Mouse (Mus musculus) frontal cortex, postnatal 25 days (tissue): ENCODE data around the gene Cyp2d11.
"Not testable (repeated sequence)": the region's sequence is repeated elsewhere in the genome, so short reads cannot be mapped to it uniquely, and the experiment has no call there.

Experiments used
- DNase-seq, 2 experiments: peaks; one replicate each; pipeline ENCODE4 v3.0.0; 2022; ENCODE audit warnings: low spot score in 2 of 2

Cyp2d11 gene

DNA sequence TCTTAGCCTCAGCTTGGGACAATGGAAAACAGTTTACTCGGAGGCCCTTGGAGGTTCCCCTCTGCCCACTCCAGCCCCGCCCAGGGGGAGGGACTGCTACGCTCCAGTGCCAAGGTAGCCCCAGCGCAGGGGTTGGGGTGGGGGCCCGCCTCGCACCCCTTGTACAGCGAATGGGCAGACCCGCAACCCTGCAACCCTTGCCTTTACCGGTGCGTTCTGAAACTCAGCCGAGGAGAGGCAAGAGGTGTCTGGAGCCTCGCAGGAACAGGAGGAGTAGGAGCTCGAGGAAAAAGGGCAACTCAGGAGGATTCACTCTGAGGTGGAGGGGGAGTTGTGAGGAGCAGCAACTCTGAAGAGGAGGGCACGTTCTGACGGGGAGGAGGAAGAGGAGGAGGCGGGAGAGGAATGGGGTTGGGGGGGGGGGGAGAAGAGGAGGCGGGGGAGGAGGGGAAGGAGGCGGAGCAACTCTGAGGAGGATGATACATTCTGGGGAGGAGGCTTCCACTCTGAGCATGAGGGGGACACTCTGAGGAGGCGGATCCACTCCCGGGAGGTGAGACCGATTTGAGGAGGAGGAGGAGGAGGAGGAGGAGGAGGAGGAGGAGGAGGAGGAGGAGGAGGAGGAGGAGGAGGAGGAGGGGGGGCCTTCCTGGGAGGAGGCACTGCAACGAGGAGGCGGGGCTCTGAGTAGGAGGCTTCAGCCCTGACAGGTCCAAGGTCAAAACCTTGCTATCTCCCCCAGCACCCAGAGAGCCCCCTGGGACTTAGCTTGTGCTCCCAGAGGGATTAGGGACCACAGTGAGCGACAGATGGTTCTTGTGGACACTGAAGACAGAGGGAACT, 13.7 kb downstream of the Cyp2d11 start, which contains the start of gene Cyp2d22:
Cyp2d22 (minus strand) TSS at position 390 of the 843 bp plus-strand sequence.
- DNase-seq, result no peak

DNA sequence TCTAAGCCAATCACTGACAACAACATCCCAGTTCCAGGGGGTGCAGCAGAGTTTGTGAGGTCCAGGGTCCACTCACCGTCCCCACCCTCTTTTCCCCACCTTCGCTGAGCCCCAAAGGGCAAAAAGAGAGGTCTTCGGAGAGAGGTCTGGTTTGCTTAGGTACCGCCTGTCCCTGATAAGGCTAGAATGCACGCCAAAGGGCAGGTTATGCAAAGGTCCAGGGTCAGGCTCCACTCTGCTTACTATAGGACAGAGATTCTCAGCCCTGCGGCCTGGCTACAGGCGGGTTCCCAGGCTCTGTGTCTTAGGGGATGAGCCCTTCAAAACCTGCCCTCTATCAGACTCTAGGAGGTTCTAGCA, 14.3 kb downstream of the Cyp2d11 start:
- no peak for DNase-seq

DNA sequence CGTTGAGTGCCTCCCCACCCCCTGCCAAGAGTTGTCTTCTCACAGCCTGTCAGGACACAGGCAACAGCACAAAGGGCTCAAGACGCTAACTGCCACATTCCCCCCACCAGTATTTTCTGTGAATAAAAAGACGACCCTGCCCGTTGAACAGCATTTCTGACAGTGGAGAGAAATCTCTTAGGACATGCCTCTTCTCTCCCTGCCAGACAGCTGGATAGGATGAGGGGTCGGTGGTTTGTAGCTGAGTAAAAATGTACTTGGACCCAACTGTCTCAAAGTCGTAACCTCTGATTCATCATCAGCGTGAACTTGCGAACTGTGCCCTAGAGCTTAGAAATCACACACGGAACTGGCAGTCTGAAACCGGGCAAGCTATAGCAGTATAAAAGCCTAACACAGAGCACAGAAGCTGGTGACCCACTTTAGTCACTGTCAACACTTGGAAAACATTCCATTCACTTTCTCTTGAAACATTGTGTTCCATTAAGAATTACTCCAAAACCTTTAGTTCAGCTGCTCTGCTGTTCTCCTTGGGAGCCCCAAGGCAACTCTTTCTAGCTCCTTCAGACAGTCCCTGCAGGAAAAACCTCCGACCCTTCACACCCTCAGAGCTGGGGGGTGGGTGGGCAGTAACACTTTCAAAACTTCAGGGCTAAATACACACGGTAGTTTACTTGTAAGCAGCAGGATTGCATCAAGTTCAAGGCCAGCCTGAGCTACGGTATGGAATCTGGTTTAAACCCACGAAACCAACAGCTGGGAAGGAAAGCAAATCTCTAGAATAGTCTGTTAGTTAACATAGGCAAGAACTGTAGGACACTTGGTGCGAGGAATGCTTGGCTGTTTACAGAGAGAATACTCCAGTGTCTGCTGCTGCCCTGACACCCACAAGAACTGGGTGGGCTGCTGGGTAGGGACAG, 15.3 kb downstream of the Cyp2d11 start:
- no peak for DNase-seq

DNA sequence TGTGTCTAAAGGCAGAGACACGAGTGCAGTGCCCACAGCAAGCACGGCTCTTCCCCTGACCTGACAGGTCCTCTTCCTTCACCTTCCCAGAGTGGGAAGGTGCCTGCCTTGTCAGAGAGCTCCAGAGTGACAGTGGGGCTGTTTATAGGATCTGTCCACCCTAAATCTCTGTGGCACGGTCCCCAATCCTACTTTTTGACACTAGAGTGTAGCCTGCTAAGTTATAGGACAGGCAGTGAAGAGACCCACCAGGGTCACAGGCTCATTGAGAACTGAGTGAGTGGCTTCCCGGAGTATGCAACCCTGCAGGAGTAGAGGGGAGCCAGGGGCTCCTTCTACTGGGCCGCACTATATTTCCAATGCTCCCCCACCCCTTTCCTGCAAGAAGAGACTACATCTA, 16.1 kb downstream of the Cyp2d11 start:
- DNase-seq, result no peak

DNA sequence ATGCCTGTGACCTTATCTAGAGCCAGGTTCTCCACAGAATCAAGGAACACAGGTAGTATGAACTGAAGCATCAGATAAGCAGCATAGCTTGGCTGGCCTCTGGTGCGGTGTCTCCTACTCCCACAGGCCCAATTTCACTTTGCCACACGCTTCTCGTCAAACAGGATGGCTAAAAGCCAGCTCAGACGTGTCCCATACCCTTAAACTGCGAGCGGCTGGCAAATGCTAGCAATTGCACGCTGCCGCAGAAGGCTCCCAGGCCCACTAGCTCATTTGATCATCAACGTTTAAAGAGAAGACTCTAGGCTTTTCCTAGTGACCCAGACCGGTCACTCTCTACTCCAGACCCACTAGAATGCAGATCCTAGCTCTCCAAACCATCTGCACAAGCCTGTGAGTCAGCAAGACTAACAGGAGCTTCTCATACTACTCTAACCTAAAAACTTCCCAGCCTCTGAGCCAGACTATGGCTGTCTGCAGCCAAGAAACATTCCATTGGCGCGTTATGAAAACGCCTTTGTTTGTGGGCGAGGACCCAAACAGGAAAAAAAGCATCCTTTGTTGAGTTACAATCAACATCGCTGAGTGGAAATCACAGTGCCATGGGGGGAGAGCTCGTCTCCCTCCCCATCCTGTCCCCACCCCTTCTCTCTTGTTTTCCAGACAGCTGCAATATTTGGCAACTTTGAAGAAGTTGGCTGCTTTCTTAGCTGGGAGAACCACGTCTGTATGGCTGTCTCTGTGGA, 17.3 kb downstream of the Cyp2d11 start:
- no peak for DNase-seq

DNA sequence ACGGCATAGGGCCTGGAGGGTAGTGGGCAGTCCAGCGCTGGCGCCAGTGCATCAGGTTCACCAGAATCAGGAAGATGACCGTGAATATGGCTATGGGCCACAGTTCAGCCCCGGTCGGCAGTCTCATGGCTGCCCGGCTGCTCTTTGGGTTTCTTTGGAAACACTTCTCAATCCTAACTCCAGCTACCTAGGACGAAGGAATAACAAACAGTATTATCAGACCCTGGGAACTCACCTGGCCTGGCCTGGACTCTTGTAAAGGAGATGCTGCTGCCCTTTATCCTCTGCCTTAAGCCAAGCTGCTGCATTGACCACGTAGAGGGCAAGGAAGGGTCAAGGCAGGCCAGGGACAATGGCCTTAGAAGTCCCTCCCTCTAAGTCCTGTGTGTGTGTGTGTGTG, 18.0 kb downstream of the Cyp2d11 start:
- no peak for DNase-seq

DNA sequence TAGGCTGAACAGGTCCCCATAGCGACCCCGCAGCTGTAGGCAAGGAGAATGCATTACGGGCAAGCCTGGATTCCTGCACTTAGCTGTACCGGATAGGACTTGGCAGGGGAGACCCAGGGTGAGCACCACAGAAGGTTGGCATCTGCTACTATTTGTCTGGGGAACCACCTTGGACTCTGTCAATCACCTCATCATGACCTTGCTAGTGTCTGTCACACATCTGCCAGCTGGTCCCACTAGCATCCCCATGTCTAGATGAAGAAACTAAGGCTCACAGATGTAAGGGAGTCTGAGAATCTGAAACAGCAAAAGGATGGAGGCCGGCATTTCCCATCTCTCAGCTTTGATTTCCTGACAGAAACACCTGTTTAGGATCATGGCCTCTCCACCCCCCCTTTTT, 19.4 kb downstream of the Cyp2d11 start:
- DNase-seq, result no peak

DNA sequence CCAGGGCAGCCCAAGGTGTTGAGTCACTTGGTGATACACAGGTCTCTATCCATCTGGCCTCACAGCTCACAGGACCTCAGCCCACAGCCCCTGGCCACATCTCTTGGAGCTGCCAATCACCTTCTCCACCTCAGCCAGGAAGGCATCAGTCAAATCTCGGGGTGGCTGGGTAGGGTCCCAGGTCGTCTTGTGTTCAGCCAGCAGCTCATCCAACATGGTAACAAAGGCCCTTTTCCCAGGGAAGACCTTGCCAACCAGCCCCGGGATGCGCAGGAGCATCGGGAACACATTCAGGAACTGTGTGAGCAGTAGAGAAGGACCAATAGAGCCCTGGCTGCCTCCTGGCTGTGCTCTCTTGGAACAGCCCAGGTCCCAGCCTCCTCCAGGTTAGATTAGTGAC, 20.8 kb downstream of the Cyp2d11 start:
- no peak for DNase-seq

DNA sequence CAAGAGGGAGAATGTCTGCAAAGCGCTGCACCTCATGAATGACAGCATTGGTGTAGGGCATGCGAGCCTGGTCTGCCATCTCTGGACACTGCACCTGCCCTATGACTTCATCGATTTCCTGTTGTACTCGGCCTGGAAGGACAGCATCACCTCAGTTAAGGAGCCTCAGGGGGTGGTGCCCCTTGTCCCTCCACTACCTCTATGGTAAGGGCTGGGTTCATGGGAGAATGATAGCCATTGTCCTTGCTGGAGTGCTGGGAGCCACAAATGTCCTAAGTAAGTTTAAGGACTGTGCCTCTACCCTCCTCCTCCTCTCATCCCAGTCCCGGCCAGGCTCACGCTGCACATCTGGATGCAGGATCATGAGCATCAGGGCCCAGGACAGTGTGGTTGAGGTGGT, 21.4 kb downstream of the Cyp2d11 start:
- DNase-seq, result no peak

DNA sequence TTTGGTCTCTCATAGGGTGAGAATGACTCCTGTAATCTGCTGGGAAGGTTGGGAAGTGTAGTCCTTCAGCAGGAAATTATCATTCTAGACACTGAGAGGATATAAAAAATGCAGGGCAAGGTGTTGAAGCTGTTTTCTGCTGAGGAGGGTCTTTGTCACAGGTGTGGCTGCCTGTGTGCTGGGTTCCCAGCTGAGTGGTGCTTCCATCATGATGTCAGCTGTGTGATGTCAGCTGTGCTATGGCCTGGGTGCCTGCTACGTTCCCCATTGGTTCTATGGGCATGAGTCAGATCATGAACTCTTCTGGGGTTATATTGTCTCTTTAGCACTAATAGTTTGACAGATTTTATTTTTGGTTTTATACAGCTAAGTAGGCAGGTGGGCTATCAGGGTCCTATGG, 25.0 kb downstream of the Cyp2d11 start:
- no peak for DNase-seq

DNA sequence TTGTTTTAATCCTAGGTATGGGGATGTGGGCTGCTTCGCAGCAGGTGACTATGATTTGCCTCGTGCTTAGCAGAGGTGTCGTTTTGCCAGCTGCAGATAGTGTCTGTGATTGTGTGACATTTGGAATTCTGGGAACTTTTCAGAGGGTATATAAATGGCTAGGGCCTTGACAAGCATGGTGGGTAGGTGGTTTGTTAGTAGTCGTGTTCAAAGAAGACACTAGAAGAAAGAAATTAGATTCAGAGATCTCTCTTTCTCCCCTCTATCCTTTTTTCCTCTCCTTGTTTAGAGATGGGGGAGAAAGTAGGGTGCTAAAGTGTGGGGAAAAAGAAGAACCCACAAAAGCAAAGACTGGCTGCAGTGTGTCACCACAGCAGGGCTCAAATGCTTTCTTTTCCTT, 25.7 kb downstream of the Cyp2d11 start:
- no peak for DNase-seq

DNA sequence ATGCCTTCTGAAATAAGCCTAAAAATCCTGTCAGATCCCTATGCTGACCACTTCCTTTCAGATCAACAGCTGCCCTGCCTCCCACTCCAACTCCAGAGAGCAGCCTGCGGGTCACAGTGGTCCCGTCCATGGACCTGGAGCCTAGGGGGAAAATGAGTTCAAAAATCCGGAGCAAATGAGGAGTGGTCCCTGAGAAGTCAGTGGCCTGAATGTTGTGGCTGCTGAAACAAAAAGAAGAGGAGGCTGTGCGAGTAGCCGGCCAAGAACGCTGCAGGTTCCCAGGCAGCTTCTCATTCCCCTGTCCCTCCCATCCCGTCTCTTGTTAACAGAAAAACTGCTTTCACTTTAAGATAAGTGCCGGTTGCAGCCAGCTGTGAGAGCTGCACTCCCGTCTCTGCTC, 29.3 kb downstream of the Cyp2d11 start:
- DNase-seq, result not testable (repeated sequence)

DNA sequence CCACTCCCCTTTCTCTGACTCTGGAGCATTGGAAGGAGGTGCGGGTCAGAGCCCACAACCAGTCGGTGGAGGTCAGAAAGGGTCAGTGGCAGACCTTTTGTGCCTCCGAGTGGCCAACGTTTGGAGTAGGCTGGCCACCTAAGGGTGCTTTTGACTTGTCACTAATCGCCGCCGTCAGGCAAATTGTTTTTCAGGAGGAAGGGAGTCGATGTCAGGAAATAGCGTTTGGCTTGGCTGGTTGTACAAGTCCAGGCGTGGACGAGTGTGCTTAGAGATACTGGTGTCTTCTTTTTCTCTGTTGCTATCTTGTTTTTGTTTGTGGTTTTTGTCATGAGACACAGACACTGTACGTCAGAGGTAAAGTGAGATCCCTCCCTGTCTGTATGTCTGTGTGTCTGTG, 30.0 kb downstream of the Cyp2d11 start:
- not testable (repeated sequence) for DNase-seq

DNA sequence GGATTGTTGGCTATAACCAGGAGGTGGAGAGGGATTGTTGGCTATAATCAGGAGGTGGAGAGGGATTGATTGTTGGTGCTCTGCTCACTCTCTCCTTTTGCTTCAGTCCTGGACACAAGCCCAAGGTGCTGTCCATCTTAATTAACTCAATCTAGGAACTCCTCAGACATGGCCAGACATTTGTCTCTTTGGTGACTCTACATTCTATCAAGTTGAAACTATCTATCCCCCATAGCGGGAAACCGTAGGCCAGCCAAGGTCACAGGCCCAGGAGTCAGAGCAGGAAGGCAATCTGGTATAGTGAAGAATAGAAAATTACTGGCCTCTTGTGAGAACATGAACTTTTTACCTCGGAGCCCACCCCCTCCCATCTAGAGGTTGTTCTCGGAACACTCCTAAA, 31.6 kb downstream of the Cyp2d11 start:
- DNase-seq, result peak in 1 of 2 experiments; percentile 0

DNA sequence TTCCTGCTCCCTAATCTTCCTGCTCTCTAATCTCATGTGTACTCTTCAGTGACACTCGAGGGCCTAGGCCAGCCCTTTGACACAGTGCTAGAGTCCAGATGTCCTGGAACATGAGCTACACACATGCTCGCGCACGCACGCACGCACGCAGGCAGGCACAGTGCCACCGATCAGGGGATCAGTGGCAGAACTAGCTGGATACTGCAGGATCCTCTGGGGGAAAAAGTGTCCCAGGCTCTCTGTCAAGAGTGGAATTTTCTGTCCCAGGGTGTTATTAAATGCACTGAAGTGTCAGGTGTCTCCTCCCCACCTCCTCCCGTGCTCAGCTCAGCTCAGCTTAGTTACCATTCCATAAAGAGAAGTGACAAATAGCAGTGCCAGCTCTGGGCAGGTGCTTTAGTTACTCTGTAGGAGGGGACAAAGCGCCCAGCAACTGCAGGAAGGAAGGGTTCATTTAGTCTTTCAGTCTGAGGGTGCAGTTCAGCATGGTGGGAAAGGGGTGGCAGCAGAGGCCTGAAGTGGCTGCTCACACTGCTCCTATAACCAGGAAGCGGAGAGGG, 32.3 kb downstream of the Cyp2d11 start:
- DNase-seq, result peak; percentile 1 to 3

DNA sequence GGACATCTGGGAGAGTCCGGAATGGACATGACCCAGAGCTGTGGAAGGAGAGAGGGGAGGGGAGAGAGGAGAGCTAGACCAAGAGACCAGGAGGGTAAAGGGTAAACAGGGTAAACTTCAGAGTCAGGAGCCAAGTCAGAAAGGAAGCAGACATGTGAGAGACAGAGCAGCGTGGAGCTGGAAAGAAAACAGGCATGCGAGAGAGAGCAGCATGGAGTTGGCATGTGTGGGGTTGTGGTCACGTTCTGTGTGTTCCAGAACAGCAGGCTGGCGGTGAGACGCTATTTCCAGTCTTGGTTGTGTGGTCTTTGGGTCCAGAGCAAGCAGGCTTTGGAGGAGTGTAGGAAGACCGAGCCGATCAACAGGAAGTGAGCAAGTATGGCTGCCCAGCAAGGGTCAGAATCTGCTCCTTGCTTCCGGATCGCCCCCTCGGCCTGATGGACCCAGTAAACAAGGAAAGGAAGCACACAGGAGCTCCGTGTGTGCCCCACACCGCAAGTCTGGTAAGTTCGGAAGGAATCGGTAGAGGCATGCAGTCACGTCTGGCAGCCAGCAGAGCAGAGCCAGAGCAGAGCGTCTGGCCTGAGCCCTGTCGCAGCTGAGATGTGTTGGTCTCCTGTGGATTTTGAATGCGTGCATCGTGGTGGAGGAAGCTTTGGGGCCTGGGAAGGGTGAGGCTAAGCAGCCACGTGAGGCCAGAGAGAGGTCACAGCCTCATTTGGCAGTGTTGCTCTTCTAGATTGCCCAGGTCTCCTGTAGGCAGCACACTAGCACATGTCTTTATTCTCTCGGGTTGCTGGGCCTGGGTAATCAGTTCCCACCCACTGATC, 35.2 kb downstream of the Cyp2d11 start:
- no peak for DNase-seq

DNA sequence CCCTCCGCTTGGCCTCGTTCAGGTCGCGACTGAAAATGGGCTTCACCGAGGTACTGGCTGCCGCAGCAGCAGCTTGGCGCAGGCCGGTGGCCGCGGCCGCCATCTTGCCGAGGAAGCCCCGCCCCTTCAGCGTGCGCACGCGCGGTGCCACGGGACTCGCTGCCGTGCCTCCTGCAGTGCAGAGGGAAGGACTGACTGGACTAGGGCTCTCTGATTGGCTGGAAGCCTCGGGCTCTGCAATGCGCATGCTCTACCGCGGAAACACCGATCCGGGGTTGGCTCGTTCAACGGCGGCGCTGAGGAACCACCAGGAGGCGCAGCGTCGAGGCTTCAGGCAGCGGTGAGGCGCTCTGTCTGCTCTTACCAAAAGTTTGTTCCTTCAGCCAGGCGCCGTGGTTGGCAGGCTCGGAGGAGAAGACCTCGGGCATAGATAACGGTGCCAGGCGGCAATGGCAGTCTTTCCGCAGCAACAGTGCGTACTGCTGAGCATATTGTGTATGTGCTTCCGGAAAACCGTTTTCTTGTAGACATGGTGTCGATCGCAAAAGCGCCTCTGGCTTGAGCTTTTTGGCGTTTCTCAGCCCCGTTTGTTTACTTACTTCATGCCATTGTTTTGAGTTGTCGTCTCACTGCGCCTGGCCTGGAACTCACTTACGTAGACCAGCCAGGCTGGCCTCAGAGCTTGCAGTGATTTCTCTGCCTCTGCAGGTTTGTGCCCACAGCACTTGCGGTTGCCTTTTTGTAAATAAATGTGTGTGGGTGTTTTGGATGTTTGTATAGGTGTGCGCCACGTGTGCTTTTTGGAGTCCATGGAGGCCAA, 39.5 kb downstream of the Cyp2d11 start, which contains the start of gene Ndufa6:
Ndufa6 (minus strand) TSS at position 197 of the 820 bp plus-strand sequence.
- DNase-seq, result peak; percentile 83 to 95

DNA sequence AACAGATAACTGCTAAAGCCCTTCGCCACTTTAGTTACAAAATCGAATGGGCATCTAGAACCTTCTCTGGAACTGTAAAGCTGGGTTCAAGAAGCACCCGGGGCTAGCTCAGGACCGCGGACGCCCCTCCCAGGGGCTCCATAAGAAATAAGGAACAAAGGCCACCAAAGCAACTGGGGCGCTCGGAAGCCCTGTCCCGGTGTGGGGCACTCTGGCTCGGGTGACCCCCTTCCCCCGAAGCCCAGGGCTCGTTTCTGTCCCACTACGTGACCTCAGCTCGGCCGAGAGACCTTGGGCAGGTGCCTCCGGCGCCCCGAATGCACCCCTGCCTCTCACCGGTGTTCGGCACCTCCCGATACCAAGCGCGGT, 40.1 kb downstream of the Cyp2d11 start:
- no peak for DNase-seq

DNA sequence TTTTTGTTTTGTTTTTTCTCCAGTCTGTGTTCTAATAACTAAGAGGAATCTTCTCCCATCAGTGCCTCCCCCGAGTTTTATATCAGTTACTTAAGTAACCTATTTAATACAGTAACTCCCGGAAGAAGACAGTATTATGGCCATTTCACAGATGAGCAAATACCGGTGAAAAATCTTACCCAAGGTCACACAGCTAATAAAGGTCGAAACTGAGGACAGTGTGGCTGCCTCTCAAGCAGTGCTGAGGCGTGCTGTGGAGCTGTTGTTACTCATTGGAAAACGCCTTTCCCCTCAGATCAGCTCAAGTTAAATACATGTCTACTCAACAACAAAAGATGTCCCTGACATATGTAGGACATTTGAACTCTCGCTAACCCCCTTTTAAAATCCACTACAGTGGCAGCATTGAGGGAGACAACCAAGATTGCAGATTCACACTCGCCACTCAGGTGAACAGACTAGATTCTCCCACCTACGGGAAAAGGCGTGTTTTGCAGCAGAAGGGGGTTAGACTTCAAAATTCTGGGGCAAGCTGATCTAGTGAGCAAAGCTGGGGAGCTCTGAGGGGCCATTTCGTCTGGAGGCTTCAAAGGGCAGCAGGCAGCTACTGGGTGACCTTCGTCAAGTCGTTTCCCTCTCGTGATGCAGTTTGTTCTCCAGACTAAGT, 40.6 kb downstream of the Cyp2d11 start:
- no peak for DNase-seq
